14 mouse cellular contexts compared by ENCODE assay signal in genomic region chr4:125544947-125545767, GRCm38 (mm10). TPM values are rescaled to one million over a fixed set of nuclear protein-coding genes. Genes with fewer than 3 reads are reported as not detected.
DNase-seq lines count a peak whose midpoint lies in the region; ATAC-seq and TF ChIP-seq lines count a peak whose summit lies in the region.
"Had no signal": no experiment of that assay in that cellular context is flagged by ENCODE, and none has a peak within 500 bp of the region (broad histone marks: within the 10 kb centered on the region; RNA-seq: fewer than 3 reads in every experiment).

No protein-coding gene starts in this region.

- peak overlapping the region; percentile 23 for H3K4me2 ChIP-seq in forebrain, postnatal 0 days (ENCODE audit: low read depth)
- H3K4me2 ChIP-seq in midbrain, embryonic 14.5 days (ENCODE audit: low read length): peak overlapping the region; percentile 33
- H3K4me2 ChIP-seq: heart, embryonic 12.5 days had no signal

- H3K36me3 ChIP-seq in forebrain, postnatal 0 days (ENCODE audit: insufficient read depth): no peaks in the 10 kb centered on the region
- no peaks in the 10 kb centered on the region for H3K36me3 ChIP-seq in midbrain, embryonic 14.5 days (ENCODE audit: control insufficient read depth, insufficient read depth, low read length)
- H3K36me3 ChIP-seq: heart, embryonic 12.5 days had no signal

- peak; percentile 87 for ATAC-seq in forebrain, postnatal 0 days
- peak; percentile 85 for ATAC-seq in midbrain, embryonic 14.5 days (ENCODE audit: low FRiP score, low TSS enrichment)
- ATAC-seq in megakaryocyte, adult 5-6 weeks (ENCODE audit: poor library complexity, severe bottlenecking): no peak
- ATAC-seq: lung, postnatal 0 days; Patski had no signal

- H3K27me3 ChIP-seq in forebrain, postnatal 0 days (ENCODE audit: insufficient read depth, low read length): no peaks in the 10 kb centered on the region; the same call in 1 of the 2 replicates
- H3K27me3 ChIP-seq in midbrain, embryonic 14.5 days (ENCODE audit: control insufficient read depth, insufficient read depth, low read length): peaks cover 24% of the 10 kb centered on the region
- H3K27me3 ChIP-seq: Patski had no signal

- no peaks in the 10 kb centered on the region for H3K9me3 ChIP-seq in forebrain, postnatal 0 days (ENCODE audit: low read length)
- no peaks in the 10 kb centered on the region for H3K9me3 ChIP-seq in midbrain, embryonic 14.5 days (ENCODE audit: control insufficient read depth, low read length)
- H3K9me3 ChIP-seq: heart, embryonic 12.5 days had no signal

- no peak overlapping the region for H3K4me3 ChIP-seq in forebrain, postnatal 0 days (ENCODE audit: low read depth, low read length)
- no peak overlapping the region for H3K4me3 ChIP-seq in midbrain, embryonic 14.5 days (replicated peaks; ENCODE audit: low read depth, low read length)
- H3K4me3 ChIP-seq: heart, embryonic 12.5 days had no signal

- H3K4me1 ChIP-seq in forebrain, postnatal 0 days (ENCODE audit: insufficient read depth): no peaks in the 10 kb centered on the region
- H3K4me1 ChIP-seq in midbrain, embryonic 14.5 days (ENCODE audit: control insufficient read depth, insufficient read depth, low read length): peaks cover 8% of the 10 kb centered on the region
- H3K4me1 ChIP-seq: heart, embryonic 12.5 days had no signal

- WGBS in forebrain, postnatal 0 days: 3% methylated on average over 18 of the region's 18 CpGs
- WGBS in midbrain, embryonic 14.5 days: 6% methylated on average over 18 of the region's 18 CpGs

- H3K9ac ChIP-seq in forebrain, postnatal 0 days: peak overlapping the region; percentile 7; the same call in 1 of the 2 replicates
- H3K9ac ChIP-seq in midbrain, embryonic 14.5 days (replicated peaks; ENCODE audit: low read length): no peak overlapping the region
- H3K9ac ChIP-seq: heart, embryonic 12.5 days had no signal

- no peak for TF ChIP-seq CTCF in forebrain, postnatal 0 days (IDR thresholded peaks at IDR 0.05; ENCODE audit: low read depth)

- DNase-seq in right cerebral cortex, postnatal 10 days (ENCODE audit: low spot score in 2 of 2): peak; percentile 43
- no peak for DNase-seq in right cerebral cortex, postnatal 25 days
- DNase-seq in forebrain, postnatal 0 days: peak; percentile 68
- peak; percentile 78 for DNase-seq in midbrain, embryonic 14.5 days
- no peak for DNase-seq in gastrocnemius, adult 8-10 months (ENCODE audit: low spot score in 2 of 2)
- DNase-seq in left cerebral cortex, adult 9 months (ENCODE audit: low spot score in 2 of 2): no peak
- no peak for DNase-seq in kidney, postnatal 4 days
- DNase-seq: thymus, postnatal 25 days had no signal

- peak overlapping the region; percentile 62 for H3K27ac ChIP-seq in forebrain, postnatal 0 days (ENCODE audit: low read depth, low read length)
- H3K27ac ChIP-seq in midbrain, embryonic 14.5 days (replicated peaks; ENCODE audit: low read depth, low read length): peak overlapping the region; percentile 75

RNA-seq across cellular contexts. Expression of gene Grik3, which starts 54.7 kb away (rescaled TPM):
- total RNA-seq in forebrain, postnatal 0 days (2014; rRNA removed): 21.5 and 23.1 TPM in 2 replicates
- 2.8 and 4.3 TPM in 2 replicates for polyA plus RNA-seq in forebrain, postnatal 0 days (2015; fragmentation: Nextera tagmentation; extraction: Ambion mirVana)
- polyA plus RNA-seq in midbrain, embryonic 14.5 days (2014; fragmentation: Nextera tagmentation; extraction: Ambion mirVana): 4.5 and 4.9 TPM in 2 replicates
- total RNA-seq in gastrocnemius, adult 8-10 months (2022): under 1 TPM; 0.10 to 0.22 (median 0.17) TPM
- not detected in 2 replicates for total RNA-seq in megakaryocyte, adult 5-6 weeks (2015)
- not detected in 2 replicates for total RNA-seq in megakaryocyte, adult 5-6 weeks (2017)
- total RNA-seq: common myeloid progenitor, adult 5-6 weeks; neutrophil, adult 5-6 weeks had no signal
- polyA plus RNA-seq: lung, postnatal 0 days; Patski had no signal

Comparison
In these comparisons a context has a peak if more than half of its experiments do, and no peak if none do; other contexts are left out.
1. DNase-seq: peak in right cerebral cortex, postnatal 10 days (2 of 2), forebrain, postnatal 0 days (single experiment) and midbrain, embryonic 14.5 days (single experiment); none in right cerebral cortex, postnatal 25 days (single experiment), gastrocnemius, adult 8-10 months (0 of 2), left cerebral cortex, adult 9 months (0 of 2) and kidney, postnatal 4 days (0 of 2).
2. RNA of gene Grik3, which starts 54.7 kb away (total RNA-seq): 21.5 to 23.1 TPM in forebrain, postnatal 0 days; 0.10 to 0.22 TPM in gastrocnemius, adult 8-10 months and not detected in megakaryocyte, adult 5-6 weeks; every median in the first group is over 10 times any median in the second.